Mouse (Mus musculus) heart, postnatal 36 days (tissue): ENCODE measurements at regions not wholly inside any gene's neighbourhood (a gene's known extent, or its start where the extent isn't known, plus 50 kb on each side); places are given as distances from the start of the nearest gene placed in this dataset.

Experiments used
- DNase-seq, 2 experiments: peaks; one replicate each; pipeline ENCODE4 v3.0.0; 2021 to 2022
- intact Hi-C: fragments of 180-260 bp; cut with DNase I; formaldehyde crosslinking; loops from one replicate; pipeline ENCODE4 v1.15.1; 2025

GRCm38 (mm10) chrX:141933899-141934298, 58.9 kb upstream of the Gm15294 start:
- intact Hi-C loops: loop anchor here (5.0 kb wide), 1 partner anchor 52 kb away; no protein-coding TSS in a partner anchor
- no peak for DNase-seq
